Mouse (Mus musculus): ENCODE results near the gene Idi2.

- TF ChIP-seq CTCF (conservative IDR thresholded peaks at IDR 0.05 in 1 of 2, IDR thresholded peaks at IDR 0.05 in 1 of 2; ENCODE audit: low read depth in 2 of 2, low read length in 2 of 2) (no peak), SIN3A (IDR thresholded peaks at IDR 0.05; ENCODE audit: low read length) (no peak), POLR2A (IDR thresholded peaks at IDR 0.05; ENCODE audit: low read depth, low read length) (no peak), TCF12 (IDR thresholded peaks at IDR 0.05; ENCODE audit: low read depth, low read length) (no peak), E2F4 (IDR thresholded peaks at IDR 0.05; ENCODE audit: insufficient replicate concordance, low read depth, low read length) (no peak), KAT2A (IDR thresholded peaks at IDR 0.05; ENCODE audit: insufficient replicate concordance, low read length) (no peak), MYC (IDR thresholded peaks at IDR 0.05; ENCODE audit: low read depth, low read length) (no peak), CHD2 (IDR thresholded peaks at IDR 0.05; ENCODE audit: low read length) (no peak), RCOR1 (conservative IDR thresholded peaks at IDR 0.05; ENCODE audit: low read depth, low read length) (no peak), MAFK (IDR thresholded peaks at IDR 0.05; ENCODE audit: insufficient replicate concordance, low read length) (no peak), USF2 (conservative IDR thresholded peaks at IDR 0.05; ENCODE audit: low read depth, low read length) (no peak)
Observed at GRCm38 (mm10) chr13:8992231-8992630, 39.6 kb downstream of the Idi2 start.

Measured in CH12.LX (cell line).